Mouse (Mus musculus): ENCODE measurements around the gene Klf1. TPM values are rescaled to one million over a fixed set of nuclear protein-coding genes. Genes with fewer than 3 reads are reported as not detected.

Klf1 gene
- polyA plus RNA-seq, 1 experiment from 2014 or later = 14.5 TPM

- Histone ChIP-seq H3K27me3 (replicated peaks; ENCODE audit: low read depth, poor library complexity, severe bottlenecking) (peaks cover 70% of the 10 kb centered on the region), H3K4me3 (peak overlapping the region; percentile 69), H3K27ac (replicated peaks) (peak overlapping the region; percentile 80; the same call in 1 of the 2 replicates), H3K9me3 (peaks cover 5% of the 10 kb centered on the region; the same call in 1 of the 2 replicates), H3K36me3 (replicated peaks) (peaks cover 8% of the 10 kb centered on the region; the same call in 1 of the 2 replicates), H3K4me1 (peaks cover 37% of the 10 kb centered on the region)
- WGBS = 46% methylated on average over 20 of the region's 20 CpGs
- DNase-seq (ENCODE audit: low spot score) = no peak
Measured at GRCm38 (mm10) chr8:84909162-84909767, 7.5 kb downstream of the Klf1 start.

GRCm38 (mm10) chr8:84909949-84910348 lies 8.2 kb downstream of the Klf1 start:
- peaks cover 70% of the 10 kb centered on the region for H3K27me3 ChIP-seq (replicated peaks; ENCODE audit: low read depth, poor library complexity, severe bottlenecking)
- no peak overlapping the region for H3K4me3 ChIP-seq
- 70% methylated on average over 5 of the region's 5 CpGs for WGBS
- peaks cover 6% of the 10 kb centered on the region; the same call in 1 of the 2 replicates for H3K9me3 ChIP-seq
- peaks cover 8% of the 10 kb centered on the region; the same call in 1 of the 2 replicates for H3K36me3 ChIP-seq (replicated peaks)
- peaks cover 37% of the 10 kb centered on the region for H3K4me1 ChIP-seq
- no peak for DNase-seq (ENCODE audit: low spot score)
- H3K27ac ChIP-seq (replicated peaks) = no peak overlapping the region

- H3K36me3 ChIP-seq (replicated peaks) = peaks cover 12% of the 10 kb centered on the region
- H3K9me3 ChIP-seq = peaks cover 6% of the 10 kb centered on the region; the same call in 1 of the 2 replicates
- H3K27ac ChIP-seq (replicated peaks) = no peak overlapping the region
- H3K4me3 ChIP-seq = no peak overlapping the region
- 83% methylated on average over 6 of the region's 6 CpGs for WGBS
- no peak for DNase-seq (ENCODE audit: low spot score)
- H3K27me3 ChIP-seq (replicated peaks; ENCODE audit: low read depth, poor library complexity, severe bottlenecking) = peaks cover 70% of the 10 kb centered on the region
- H3K4me1 ChIP-seq = peaks cover 37% of the 10 kb centered on the region
Measured at GRCm38 (mm10) chr8:84910551-84910950, 8.8 kb downstream of the Klf1 start.

DNA sequence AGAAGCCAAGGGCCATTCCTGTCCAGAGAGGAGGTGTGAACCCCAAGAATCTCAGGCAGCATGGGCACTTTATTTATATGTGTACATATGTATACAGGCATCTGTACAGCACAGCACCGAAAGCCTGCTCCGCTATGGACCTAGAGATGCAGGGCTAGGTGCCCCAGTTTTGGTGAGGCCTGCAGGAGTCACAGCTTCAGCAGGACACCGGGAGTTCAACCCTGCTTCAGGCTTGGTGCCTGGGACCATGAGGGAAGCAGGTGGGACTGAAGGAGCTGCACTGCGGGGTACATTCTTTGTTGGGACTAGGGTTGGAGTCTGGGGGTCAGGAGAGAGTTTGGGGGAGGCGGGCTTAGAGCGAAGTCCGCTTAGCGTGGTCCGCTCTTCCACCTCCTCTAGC lies 10.1 kb downstream of the Klf1 start:
- Histone ChIP-seq H3K36me3 (replicated peaks) (peaks cover 15% of the 10 kb centered on the region), H3K4me3 (no peak overlapping the region), H3K27ac (replicated peaks) (no peak overlapping the region), H3K27me3 (replicated peaks; ENCODE audit: low read depth, poor library complexity, severe bottlenecking) (peaks cover 83% of the 10 kb centered on the region), H3K4me1 (peaks cover 37% of the 10 kb centered on the region), H3K9me3 (peaks cover 6% of the 10 kb centered on the region; the same call in 1 of the 2 replicates)
- 80% methylated on average over 9 of the region's 9 CpGs for WGBS
- no peak for DNase-seq (ENCODE audit: low spot score)

DNA sequence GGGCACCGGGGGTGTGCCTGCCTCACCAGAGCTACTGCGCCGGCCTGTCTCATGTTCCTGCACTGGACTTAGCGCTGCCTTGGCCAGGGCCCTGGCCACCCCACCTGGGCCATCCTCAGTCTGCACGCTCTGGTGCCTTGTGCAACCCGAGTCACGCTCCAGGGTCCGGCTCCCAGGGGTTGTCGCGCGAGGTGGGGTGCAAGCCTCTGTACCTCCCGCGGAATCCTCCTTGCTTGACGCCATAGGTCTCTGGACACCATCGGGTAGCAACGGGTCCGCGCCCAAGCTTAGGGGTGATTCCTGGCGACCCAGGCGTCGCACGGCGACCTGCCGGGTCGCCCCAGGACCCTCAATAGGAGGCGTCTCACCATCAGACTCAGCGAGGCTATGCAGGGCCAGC lies 10.7 kb downstream of the Klf1 start:
- whole genome bisulfite sequencing = 22% methylated on average over 27 of the region's 27 CpGs
- H3K9me3 ChIP-seq = peaks cover 6% of the 10 kb centered on the region; the same call in 1 of the 2 replicates
- H3K27ac ChIP-seq (replicated peaks) = no peak overlapping the region
- H3K27me3 ChIP-seq (replicated peaks; ENCODE audit: low read depth, poor library complexity, severe bottlenecking) = peaks cover 88% of the 10 kb centered on the region
- peaks cover 37% of the 10 kb centered on the region for H3K4me1 ChIP-seq
- H3K36me3 ChIP-seq (replicated peaks) = peaks cover 15% of the 10 kb centered on the region
- H3K4me3 ChIP-seq = peak overlapping the region; percentile 61
- no peak for DNase-seq (ENCODE audit: low spot score)

DNA sequence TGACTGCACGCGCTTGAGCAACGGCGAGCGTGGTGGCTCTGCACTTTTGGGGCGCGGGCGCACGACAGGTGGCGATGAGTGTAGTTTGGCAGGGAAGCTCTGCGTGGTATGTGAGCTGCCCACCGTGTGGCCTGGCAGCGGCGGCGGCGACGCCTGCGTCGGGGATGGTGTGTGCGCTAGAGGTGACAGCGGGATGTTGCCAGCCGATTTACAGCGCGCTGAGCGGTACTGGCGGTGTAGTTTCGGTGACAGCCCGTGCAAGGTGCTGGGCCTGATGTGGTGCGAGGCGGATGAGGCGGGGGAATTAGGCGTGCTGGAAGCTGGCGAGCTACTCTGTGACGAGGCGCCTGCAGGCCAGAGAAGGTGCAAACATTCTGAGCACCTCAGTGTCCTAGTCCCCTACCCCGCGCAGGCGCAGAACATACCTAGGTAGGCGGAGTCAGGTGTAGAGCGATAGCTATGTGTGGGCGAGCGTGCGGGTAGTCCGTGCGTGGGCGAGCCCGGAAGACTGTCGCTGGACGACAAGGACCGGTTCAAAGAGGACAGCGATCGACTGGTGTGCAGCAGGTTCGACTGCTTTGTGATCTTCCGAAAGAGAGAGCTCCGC lies 11.3 kb downstream of the Klf1 start:
- Histone ChIP-seq H3K36me3 (replicated peaks) (peaks cover 15% of the 10 kb centered on the region), H3K27me3 (replicated peaks; ENCODE audit: low read depth, poor library complexity, severe bottlenecking) (peaks cover 94% of the 10 kb centered on the region)
- 1% methylated on average over 55 of the region's 55 CpGs for WGBS

GRCm38 (mm10) chr8:84913502-84913900 lies 11.8 kb downstream of the Klf1 start:
- Histone ChIP-seq H3K4me1 (peaks cover 41% of the 10 kb centered on the region), H3K27ac (replicated peaks) (peak overlapping the region; percentile 30; the same call in 1 of the 2 replicates), H3K27me3 (replicated peaks; ENCODE audit: low read depth, poor library complexity, severe bottlenecking) (peaks cover 99% of the 10 kb centered on the region), H3K4me3 (peak overlapping the region; percentile 61), H3K36me3 (replicated peaks) (peaks cover 15% of the 10 kb centered on the region), H3K9me3 (peaks cover 6% of the 10 kb centered on the region; the same call in 1 of the 2 replicates)
- 18% methylated on average over 9 of the region's 9 CpGs for WGBS
- DNase-seq (ENCODE audit: low spot score) = no peak

More for the DNA sequence above, 11.3 kb downstream of the Klf1 start:
- Histone ChIP-seq H3K27ac (replicated peaks) (peak overlapping the region; percentile 30), H3K4me3 (peak overlapping the region; percentile 61), H3K9me3 (peaks cover 6% of the 10 kb centered on the region; the same call in 1 of the 2 replicates), H3K4me1 (peaks cover 43% of the 10 kb centered on the region)
- DNase-seq (ENCODE audit: low spot score) = peak; percentile 78

DNA sequence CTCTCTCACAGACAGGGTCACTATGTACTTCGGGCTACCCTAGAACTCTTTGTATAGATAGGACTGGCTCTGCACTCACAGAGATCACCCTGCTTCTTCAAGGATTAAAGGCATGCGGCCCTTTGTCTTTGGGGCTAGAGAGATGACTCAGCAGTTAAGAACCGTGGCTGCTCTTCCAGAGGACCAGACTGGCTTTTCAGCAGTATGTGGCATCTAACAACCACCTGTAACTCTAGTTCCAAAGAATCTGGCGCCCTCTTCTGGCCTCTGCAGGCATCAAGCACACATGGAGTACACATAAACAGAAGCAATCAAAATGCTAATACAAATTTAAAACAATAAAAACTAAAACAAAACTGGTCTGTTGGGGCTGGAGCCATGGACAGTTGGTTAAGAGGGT lies 12.2 kb downstream of the Klf1 start:
- WGBS = 34% methylated on average over 4 of the region's 4 CpGs
- no peak overlapping the region for H3K27ac ChIP-seq (replicated peaks)
- peaks cover 37% of the 10 kb centered on the region for H3K4me1 ChIP-seq
- peaks cover 100% of the 10 kb centered on the region for H3K27me3 ChIP-seq (replicated peaks; ENCODE audit: low read depth, poor library complexity, severe bottlenecking)
- peaks cover 15% of the 10 kb centered on the region for H3K36me3 ChIP-seq (replicated peaks)
- H3K4me3 ChIP-seq = peak overlapping the region; percentile 61; the same call in 1 of the 2 replicates
- H3K9me3 ChIP-seq = peaks cover 6% of the 10 kb centered on the region; the same call in 1 of the 2 replicates
- DNase-seq (ENCODE audit: low spot score) = peak; percentile 48

- peaks cover 100% of the 10 kb centered on the region for H3K27me3 ChIP-seq (replicated peaks; ENCODE audit: low read depth, poor library complexity, severe bottlenecking)
- DNase-seq (ENCODE audit: low spot score) = no peak
- 88% methylated on average over 8 of the region's 8 CpGs for WGBS
- H3K4me3 ChIP-seq = no peak overlapping the region
- peaks cover 6% of the 10 kb centered on the region; the same call in 1 of the 2 replicates for H3K9me3 ChIP-seq
- H3K36me3 ChIP-seq (replicated peaks) = peaks cover 15% of the 10 kb centered on the region
- H3K27ac ChIP-seq (replicated peaks) = no peak overlapping the region
- H3K4me1 ChIP-seq = peaks cover 24% of the 10 kb centered on the region
Measured at GRCm38 (mm10) chr8:84915269-84915668, 13.5 kb downstream of the Klf1 start.

DNA sequence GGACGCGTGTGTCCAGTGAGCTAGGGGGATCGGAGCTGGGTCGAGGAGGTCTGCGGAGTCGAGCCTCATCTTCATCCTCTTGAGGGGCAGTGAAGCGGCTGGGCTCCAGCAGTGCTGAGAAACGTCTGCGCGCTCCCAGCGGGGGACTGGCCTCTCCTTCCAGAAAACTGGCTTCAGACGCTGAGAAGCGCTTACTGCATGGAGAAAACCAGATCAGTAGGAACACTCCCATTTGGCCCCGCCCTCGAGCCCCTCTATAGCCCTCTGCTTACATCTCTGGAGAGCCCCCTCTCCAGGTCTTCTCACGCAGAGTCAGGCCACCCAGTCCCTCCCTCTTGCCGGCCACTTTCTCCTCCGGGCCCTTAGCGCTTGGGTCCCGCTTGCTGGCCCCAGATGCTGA lies 16.1 kb downstream of the Klf1 start:
- Histone ChIP-seq H3K27me3 (replicated peaks; ENCODE audit: low read depth, poor library complexity, severe bottlenecking) (peaks cover 77% of the 10 kb centered on the region), H3K36me3 (replicated peaks) (peaks cover 7% of the 10 kb centered on the region), H3K9me3 (peaks cover 6% of the 10 kb centered on the region; the same call in 1 of the 2 replicates), H3K27ac (replicated peaks) (no peak overlapping the region), H3K4me1 (peaks cover 16% of the 10 kb centered on the region), H3K4me3 (no peak overlapping the region; the same call in 1 of the 2 replicates)
- DNase-seq (ENCODE audit: low spot score) = no peak
- 26% methylated on average over 20 of the region's 20 CpGs for WGBS

- DNase-seq (ENCODE audit: low spot score) = no peak
- H3K9me3 ChIP-seq = peaks cover 6% of the 10 kb centered on the region; the same call in 1 of the 2 replicates
- peaks cover 7% of the 10 kb centered on the region; the same call in 1 of the 2 replicates for H3K4me1 ChIP-seq
- no peak overlapping the region for H3K27ac ChIP-seq (replicated peaks)
- H3K27me3 ChIP-seq (replicated peaks; ENCODE audit: low read depth, poor library complexity, severe bottlenecking) = peaks cover 70% of the 10 kb centered on the region
- WGBS = 94% methylated on average over 15 of the region's 15 CpGs
- peaks cover 7% of the 10 kb centered on the region for H3K36me3 ChIP-seq (replicated peaks)
- H3K4me3 ChIP-seq = no peak overlapping the region
Measured at GRCm38 (mm10) chr8:84918646-84919045, 16.9 kb downstream of the Klf1 start.

DNA sequence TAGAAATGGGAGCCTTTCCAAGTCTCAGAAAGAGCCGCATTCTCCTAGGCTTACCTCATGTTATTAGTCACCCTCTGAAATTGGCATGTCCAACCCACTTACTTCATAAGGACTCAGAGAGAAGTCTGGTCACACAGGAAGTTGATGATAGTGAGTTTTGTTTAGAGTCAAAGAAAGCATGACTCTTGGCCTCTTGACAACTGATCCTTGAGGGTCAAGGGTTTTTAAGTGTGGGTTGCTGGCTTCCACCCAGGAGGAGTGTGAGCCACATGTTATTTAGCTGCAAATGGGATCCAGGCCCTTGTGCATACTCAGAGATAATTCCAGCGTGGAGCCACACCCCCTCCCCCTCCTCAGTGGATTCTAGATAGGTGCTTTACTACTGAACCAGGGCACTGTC lies 19.9 kb downstream of the Klf1 start:
- Histone ChIP-seq H3K4me3 (no peak overlapping the region), H3K27me3 (replicated peaks; ENCODE audit: low read depth, poor library complexity, severe bottlenecking) (peaks cover 53% of the 10 kb centered on the region), H3K36me3 (replicated peaks) (0 out of 2 replicates have a peak, but pooled peaks cover under 1% of the 10 kb centered on the region), H3K4me1 (peaks cover 6% of the 10 kb centered on the region; the same call in 1 of the 2 replicates), H3K9me3 (no peaks in the 10 kb centered on the region), H3K27ac (replicated peaks) (no peak overlapping the region)
- 79% methylated on average over 2 of the region's 2 CpGs for WGBS
- no peak for DNase-seq (ENCODE audit: low spot score)

Data from embryonic facial prominence, embryonic 10.5 days (tissue).